Mouse (Mus musculus): Measurements from ENCODE around the gene Natd1.

Natd1 gene

GRCm38 (mm10) chr11:60931869-60932481 is 17.4 kb upstream of the Natd1 start, which contains the start of gene Map2k3:
Gene Map2k3, plus strand, starts transcription at chr11:60932033.
- peak; percentile 97 for DNase-seq

GRCm38 (mm10) chr11:60931282-60931868 is 16.8 kb upstream of the Natd1 start:
- peak in 1 of 2 experiments; percentile 55 for DNase-seq

- no peak for DNase-seq
These were observed 16.3 kb upstream of the Natd1 start for GRCm38 (mm10) chr11:60930724-60931281.

- DNase-seq, result peak; percentile 93 to 97
These were observed 12.7 kb upstream of the Natd1 start for GRCm38 (mm10) chr11:60927264-60927663.

GRCm38 (mm10) chr11:60924981-60925380 is 10.4 kb upstream of the Natd1 start:
- no peak for DNase-seq

- no peak for DNase-seq
These were observed 9.9 kb upstream of the Natd1 start for GRCm38 (mm10) chr11:60924498-60924897.

- no peak for DNase-seq
These were observed 8.4 kb upstream of the Natd1 start for GRCm38 (mm10) chr11:60922964-60923363.

- DNase-seq, result no peak
These were observed 7.6 kb upstream of the Natd1 start for GRCm38 (mm10) chr11:60922195-60922594.

GRCm38 (mm10) chr11:60920021-60920420 is 5.5 kb upstream of the Natd1 start:
- no peak for DNase-seq

- no peak for DNase-seq
These were observed 651 bp upstream of the Natd1 start for GRCm38 (mm10) chr11:60915201-60915600.

GRCm38 (mm10) chr11:60913301-60914196 is 1.0 kb downstream of the Natd1 start:
- DNase-seq, result peak; percentile 85 to 93

GRCm38 (mm10) chr11:60912525-60912973 is 2.0 kb downstream of the Natd1 start:
- no peak for DNase-seq

- DNase-seq, result no peak
These were observed 4.9 kb downstream of the Natd1 start for GRCm38 (mm10) chr11:60909626-60910025.

GRCm38 (mm10) chr11:60908073-60908472 is 6.5 kb downstream of the Natd1 start:
- DNase-seq, result no peak

- peak in 1 of 2 experiments; percentile 53 for DNase-seq
These were observed 8.1 kb downstream of the Natd1 start for GRCm38 (mm10) chr11:60906449-60906848.

GRCm38 (mm10) chr11:60905407-60906120 is 9.0 kb downstream of the Natd1 start:
- DNase-seq, result no peak

- DNase-seq, result peak; percentile 51 to 67
These were observed 10.9 kb downstream of the Natd1 start for GRCm38 (mm10) chr11:60903661-60904061.

GRCm38 (mm10) chr11:60902486-60902885 is 12.1 kb downstream of the Natd1 start:
- DNase-seq, result peak; percentile 75 to 84

GRCm38 (mm10) chr11:60902001-60902400 is 12.5 kb downstream of the Natd1 start:
- no peak for DNase-seq

- no peak for DNase-seq
These were observed 18.6 kb downstream of the Natd1 start for GRCm38 (mm10) chr11:60895915-60896314.

- no peak for DNase-seq
These were observed 23.8 kb downstream of the Natd1 start for GRCm38 (mm10) chr11:60890744-60891143.

- no peak for DNase-seq
These were observed 24.3 kb downstream of the Natd1 start for GRCm38 (mm10) chr11:60890286-60890685.

- DNase-seq, result no peak
These were observed 24.7 kb downstream of the Natd1 start for GRCm38 (mm10) chr11:60889861-60890260.

Data from kidney, adult 8-10 months (tissue).